9 mouse cellular contexts compared by ENCODE assay signal in genomic region chr9:107335909-107336308, GRCm38 (mm10). TPM values are rescaled to one million over a fixed set of nuclear protein-coding genes. Genes with fewer than 3 reads are reported as not detected.
DNase-seq lines count a peak whose midpoint lies in the region; ATAC-seq and TF ChIP-seq lines count a peak whose summit lies in the region.
"Had no signal": no experiment of that assay in that cellular context is flagged by ENCODE, and none has a peak within 500 bp of the region (broad histone marks: within the 10 kb centered on the region; RNA-seq: fewer than 3 reads in every experiment).

No protein-coding gene starts in this region.

- peak; percentile 57 for DNase-seq in forebrain, embryonic 10.5 days (ENCODE audit: extremely low spot score, low spot score)
- DNase-seq in CD8-positive naive resting alpha-beta T cell, adult 2 months (ENCODE audit: low read depth in 2 of 2, low spot score in 2 of 2): peak; percentile 76 to 80
- DNase-seq in brain, adult 2 months (ENCODE audit: low read depth, low spot score): peak; percentile 78
- DNase-seq in kidney, postnatal 0 days (ENCODE audit: low spot score): peak; percentile 73
- peak; percentile 70 to 75 for DNase-seq in lung, adult 18-20 months
- DNase-seq in right cerebral cortex, postnatal 36 days (ENCODE audit: low spot score in 2 of 2): peak; percentile 42 to 54

- H3K9ac ChIP-seq in forebrain, embryonic 16.5 days (replicated peaks; ENCODE audit: low read depth, low read length): no peak overlapping the region
- no peak overlapping the region for H3K9ac ChIP-seq in kidney, postnatal 0 days (ENCODE audit: low read depth, low read length)
- H3K9ac ChIP-seq: limb, embryonic 15.5 days had no signal

- peaks cover under 1% of the 10 kb centered on the region for H3K27me3 ChIP-seq in forebrain, embryonic 10.5 days (ENCODE audit: poor library complexity, severe bottlenecking)
- no peaks in the 10 kb centered on the region for H3K27me3 ChIP-seq in forebrain, embryonic 16.5 days (replicated peaks; ENCODE audit: control insufficient read depth, insufficient read depth, low read length)
- H3K27me3 ChIP-seq in kidney, postnatal 0 days (ENCODE audit: insufficient read depth, low read length): no peaks in the 10 kb centered on the region
- H3K27me3 ChIP-seq: limb, embryonic 15.5 days had no signal

- H3K36me3 ChIP-seq in forebrain, embryonic 10.5 days (replicated peaks): peaks cover 14% of the 10 kb centered on the region
- no peaks in the 10 kb centered on the region for H3K36me3 ChIP-seq in forebrain, embryonic 16.5 days (ENCODE audit: control insufficient read depth, insufficient read depth)
- H3K36me3 ChIP-seq in kidney, postnatal 0 days (ENCODE audit: insufficient read depth, low read length): 0 out of 2 replicates have a peak, but pooled peaks cover 2% of the 10 kb centered on the region

- H3K4me3 ChIP-seq in forebrain, embryonic 10.5 days: no peak overlapping the region
- no peak overlapping the region for H3K4me3 ChIP-seq in forebrain, embryonic 16.5 days (replicated peaks; ENCODE audit: low read length)
- H3K4me3 ChIP-seq in kidney, postnatal 0 days (replicated peaks; ENCODE audit: low read depth, low read length): no peak overlapping the region
- H3K4me3 ChIP-seq: limb, embryonic 15.5 days had no signal

- no peak for ATAC-seq in forebrain, embryonic 16.5 days
- ATAC-seq in erythroblast, adult 5-6 weeks (replicated peaks; ENCODE audit: low FRiP score, poor library complexity, severe bottlenecking): peak; percentile 81
- no peak for ATAC-seq in kidney, postnatal 0 days (replicated peaks; ENCODE audit: low FRiP score, low read depth)

- 11% methylated on average over 5 of the region's 5 CpGs for WGBS in forebrain, embryonic 10.5 days
- 13% methylated on average over 5 of the region's 5 CpGs for WGBS in forebrain, embryonic 16.5 days
- WGBS in kidney, postnatal 0 days: 9% methylated on average over 5 of the region's 5 CpGs

- peak; percentile 97 for TF ChIP-seq CTCF in kidney, postnatal 0 days (IDR thresholded peaks at IDR 0.05; ENCODE audit: low read depth)

- H3K27ac ChIP-seq in forebrain, embryonic 10.5 days: no peak overlapping the region
- no peak overlapping the region for H3K27ac ChIP-seq in forebrain, embryonic 16.5 days (ENCODE audit: low read length)
- no peak overlapping the region for H3K27ac ChIP-seq in kidney, postnatal 0 days
- H3K27ac ChIP-seq: limb, embryonic 15.5 days had no signal

- no peaks in the 10 kb centered on the region for H3K9me3 ChIP-seq in forebrain, embryonic 10.5 days
- H3K9me3 ChIP-seq in forebrain, embryonic 16.5 days (ENCODE audit: control insufficient read depth, low read length): no peaks in the 10 kb centered on the region
- no peaks in the 10 kb centered on the region for H3K9me3 ChIP-seq in kidney, postnatal 0 days (replicated peaks; ENCODE audit: low read length)
- H3K9me3 ChIP-seq: limb, embryonic 15.5 days had no signal

- H3K4me1 ChIP-seq in forebrain, embryonic 10.5 days: peaks cover 40% of the 10 kb centered on the region
- peaks cover 17% of the 10 kb centered on the region for H3K4me1 ChIP-seq in forebrain, embryonic 16.5 days (replicated peaks; ENCODE audit: control insufficient read depth, insufficient read depth, low read length)
- H3K4me1 ChIP-seq in kidney, postnatal 0 days (replicated peaks; ENCODE audit: insufficient read depth, low read length): peaks cover 3% of the 10 kb centered on the region; the same call in 1 of the 2 replicates

- H3K4me2 ChIP-seq in forebrain, embryonic 16.5 days (ENCODE audit: low read length): no peak overlapping the region
- H3K4me2 ChIP-seq in kidney, postnatal 0 days (ENCODE audit: low read length): no peak overlapping the region
- H3K4me2 ChIP-seq: limb, embryonic 15.5 days had no signal

RNA-seq across cellular contexts. Expression of gene Hemk1, which starts 2.2 kb away (rescaled TPM):
- 13.5 and 13.7 TPM in 2 replicates for polyA plus RNA-seq in forebrain, embryonic 10.5 days (2016; fragmentation: Nextera tagmentation; extraction: Ambion mirVana)
- 15.6 and 18.8 TPM in 2 replicates for polyA plus RNA-seq in forebrain, embryonic 16.5 days (2015; fragmentation: Nextera tagmentation; extraction: Ambion mirVana)
- 2.7 TPM in 1 of 2 replicates, not detected in the other for total RNA-seq in erythroblast, adult 5-6 weeks (2015; ENCODE audit: low replicate concordance)
- 0.94 and 5.2 TPM in 2 replicates for total RNA-seq in erythroblast, adult 5-6 weeks (2017; ENCODE audit: low replicate concordance)
- polyA plus RNA-seq in kidney, postnatal 0 days (2015; fragmentation: Nextera tagmentation; extraction: Ambion mirVana): 10.1 and 11.5 TPM in 2 replicates

RNA-seq across cellular contexts. Expression of gene 6430571L13Rik, which starts 4.5 kb away (rescaled TPM):
- 1.0 and 1.6 TPM in 2 replicates for polyA plus RNA-seq in forebrain, embryonic 10.5 days (2016; fragmentation: Nextera tagmentation; extraction: Ambion mirVana)
- 3.3 and 5.4 TPM in 2 replicates for polyA plus RNA-seq in forebrain, embryonic 16.5 days (2015; fragmentation: Nextera tagmentation; extraction: Ambion mirVana)
- not detected in 2 replicates for total RNA-seq in erythroblast, adult 5-6 weeks (2015; ENCODE audit: low replicate concordance)
- total RNA-seq in erythroblast, adult 5-6 weeks (2017; ENCODE audit: low replicate concordance): not detected in 2 replicates
- 2.0 and 2.2 TPM in 2 replicates for polyA plus RNA-seq in kidney, postnatal 0 days (2015; fragmentation: Nextera tagmentation; extraction: Ambion mirVana)

RNA-seq across cellular contexts. Expression of gene Cish, which starts 40.1 kb away (rescaled TPM):
- polyA plus RNA-seq in forebrain, embryonic 10.5 days (2016; fragmentation: Nextera tagmentation; extraction: Ambion mirVana): 7.2 and 7.6 TPM in 2 replicates
- 9.2 and 11.1 TPM in 2 replicates for polyA plus RNA-seq in forebrain, embryonic 16.5 days (2015; fragmentation: Nextera tagmentation; extraction: Ambion mirVana)
- total RNA-seq in erythroblast, adult 5-6 weeks (2015; ENCODE audit: low replicate concordance): 2.1 and 7.9 TPM in 2 replicates
- total RNA-seq in erythroblast, adult 5-6 weeks (2017; ENCODE audit: low replicate concordance): 2.0 and 4.7 TPM in 2 replicates
- 26.2 and 30.5 TPM in 2 replicates for polyA plus RNA-seq in kidney, postnatal 0 days (2015; fragmentation: Nextera tagmentation; extraction: Ambion mirVana)

RNA-seq across cellular contexts. Expression of gene Mapkapk3, which starts 46.2 kb away (rescaled TPM):
- 5.9 and 6.6 TPM in 2 replicates for polyA plus RNA-seq in forebrain, embryonic 10.5 days (2016; fragmentation: Nextera tagmentation; extraction: Ambion mirVana)
- 1.4 and 1.7 TPM in 2 replicates for polyA plus RNA-seq in forebrain, embryonic 16.5 days (2015; fragmentation: Nextera tagmentation; extraction: Ambion mirVana)
- 10.8 and 25.3 TPM in 2 replicates for total RNA-seq in erythroblast, adult 5-6 weeks (2015; ENCODE audit: low replicate concordance)
- 25.1 and 41.4 TPM in 2 replicates for total RNA-seq in erythroblast, adult 5-6 weeks (2017; ENCODE audit: low replicate concordance)
- 13.4 and 14.0 TPM in 2 replicates for polyA plus RNA-seq in kidney, postnatal 0 days (2015; fragmentation: Nextera tagmentation; extraction: Ambion mirVana)
